Mouse (Mus musculus) layer of hippocampus, adult 9-11 months (tissue): ENCODE data around the gene Cyp4f14.

Experiments
- DNase-seq: peaks from one replicate; pipeline ENCODE4 v3.0.0; 2022

The Cyp4f14 gene

DNA sequence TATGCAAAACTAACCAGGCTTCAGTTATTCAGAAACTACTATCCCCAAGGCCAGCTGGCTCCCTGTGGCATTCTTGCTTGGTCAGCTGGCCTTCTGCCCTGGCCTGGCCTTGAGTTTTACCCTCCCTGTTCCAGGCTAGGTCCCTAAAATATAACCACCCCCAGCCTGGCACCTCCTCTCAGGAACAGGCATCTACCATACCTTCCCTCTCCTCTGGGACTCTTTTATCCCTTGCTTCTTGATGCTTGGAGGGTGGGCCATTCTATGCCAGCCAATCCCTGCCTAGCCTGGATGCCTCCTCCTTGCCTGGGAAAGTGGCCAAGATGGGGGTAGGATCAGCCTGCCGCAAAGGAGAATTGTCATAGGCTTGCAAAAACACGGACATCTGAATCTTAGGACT is at the start of gene Cyp4f14:
Cyp4f14 (minus strand) TSS at position 212 of the 400 bp plus-strand sequence.
- peak; percentile 15 for DNase-seq

DNA sequence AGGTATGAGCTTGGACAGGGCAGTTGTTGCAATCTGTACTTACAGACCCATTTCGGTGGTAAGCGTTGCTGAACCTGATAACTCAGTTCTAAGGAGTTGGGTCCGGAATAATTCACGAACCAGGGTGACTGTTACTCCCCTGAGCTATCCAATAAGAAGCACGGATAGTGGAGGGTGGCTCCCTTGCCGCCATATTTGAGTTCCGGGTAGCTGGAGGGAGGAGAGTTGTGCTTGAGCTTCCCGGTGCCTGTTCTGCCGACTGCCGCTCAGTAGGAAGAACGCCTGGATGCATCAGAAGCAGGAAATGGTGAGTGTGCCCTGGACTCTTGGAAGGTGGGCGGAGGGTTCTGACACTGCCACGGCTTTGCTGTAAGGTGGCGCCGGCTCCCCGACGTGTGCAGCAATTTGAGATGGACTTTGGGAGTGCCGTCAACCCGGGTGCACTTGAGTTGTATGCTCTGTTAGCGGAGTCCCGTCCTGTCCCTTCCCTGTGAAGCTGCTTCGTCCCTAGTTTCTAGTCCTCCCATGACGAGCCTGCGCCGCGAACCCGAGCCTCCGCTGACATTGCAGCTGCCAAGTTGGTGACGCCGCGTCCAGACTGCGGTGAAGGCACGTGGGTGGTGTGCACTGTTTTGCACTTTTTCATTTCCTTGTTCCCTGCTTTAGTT is 48.6 kb upstream of the Cyp4f14 start, which contains the start of gene Zfp472:
Zfp472 (plus strand) TSS at position 192 of the 668 bp plus-strand sequence.
- peak; percentile 93 for DNase-seq

DNA sequence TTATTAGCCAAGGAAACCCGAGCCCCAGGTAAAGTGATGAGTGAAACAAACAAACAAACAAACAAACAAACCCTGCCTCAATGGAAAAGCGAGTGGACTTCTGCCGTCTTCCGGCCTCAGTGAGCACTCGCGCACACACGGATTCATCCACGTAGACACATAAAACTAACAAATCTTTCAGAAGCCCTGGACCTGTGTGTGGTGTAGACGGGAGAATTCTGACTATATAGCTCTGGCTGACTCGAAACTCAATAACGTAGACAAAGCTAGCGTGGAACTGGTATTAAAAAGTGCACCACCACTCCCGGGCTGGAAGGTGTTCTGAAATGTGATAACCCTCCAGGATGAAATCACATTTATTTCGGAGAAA is 48.1 kb upstream of the Cyp4f14 start:
- DNase-seq = no peak

DNA sequence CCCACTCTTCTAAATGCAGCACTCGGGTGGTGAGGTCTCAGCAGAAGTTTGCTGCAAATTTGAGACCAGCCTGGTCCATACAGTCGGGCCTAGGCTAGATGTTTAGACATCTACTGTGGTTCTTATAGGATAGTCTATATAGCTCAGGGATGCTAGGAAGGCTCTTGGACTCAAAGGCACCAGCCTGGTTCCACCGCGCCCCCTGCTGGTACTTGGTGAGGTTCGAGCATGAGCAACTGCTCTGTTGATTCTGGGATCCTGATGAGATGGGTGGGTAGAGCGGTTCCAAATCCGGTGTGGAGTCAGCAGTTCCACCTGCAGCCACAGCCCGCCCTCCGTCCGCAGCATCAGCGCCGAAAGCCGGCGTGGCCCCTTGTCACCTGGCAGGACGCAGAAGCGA is 34.3 kb upstream of the Cyp4f14 start:
- peak; percentile 79 for DNase-seq

DNA sequence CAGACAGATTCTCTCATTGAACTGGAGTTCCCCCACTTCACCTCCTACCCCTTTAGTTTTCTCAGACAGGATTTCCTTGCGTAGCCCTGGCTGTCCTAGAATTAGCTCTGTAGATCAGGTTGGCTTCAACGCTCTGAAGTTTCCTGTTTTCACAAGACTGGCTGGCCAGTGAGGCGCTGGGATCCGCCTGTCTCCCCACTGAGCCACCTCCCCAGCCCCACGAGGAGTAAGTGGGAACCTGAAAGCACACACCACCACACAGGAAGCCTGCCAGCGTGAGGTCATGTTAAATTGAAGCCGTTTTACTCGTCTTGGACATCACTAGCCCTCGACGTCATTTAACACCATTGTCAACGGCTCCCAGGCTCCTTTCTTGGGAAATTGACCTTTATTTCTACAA is 33.9 kb upstream of the Cyp4f14 start:
- no peak for DNase-seq

DNA sequence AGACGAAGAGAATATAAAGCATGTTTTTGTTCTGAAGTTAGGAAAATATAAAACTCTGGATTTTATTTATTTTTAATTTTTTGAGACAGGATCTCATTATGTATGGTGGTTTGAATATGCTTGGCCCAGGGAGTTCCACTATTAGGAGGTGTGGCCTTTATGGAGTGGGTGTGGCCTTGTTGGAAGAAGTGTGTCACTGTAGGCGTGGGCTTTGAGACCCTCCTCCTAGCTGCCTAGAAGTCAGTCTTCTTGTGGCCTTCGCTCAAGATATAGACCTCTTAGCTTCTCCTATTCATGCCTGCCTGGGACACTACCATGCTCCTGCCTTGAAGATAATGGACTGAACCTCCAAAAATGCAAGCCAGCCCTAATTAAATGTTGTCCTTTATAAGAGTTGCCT is 33.0 kb upstream of the Cyp4f14 start:
- no peak for DNase-seq

DNA sequence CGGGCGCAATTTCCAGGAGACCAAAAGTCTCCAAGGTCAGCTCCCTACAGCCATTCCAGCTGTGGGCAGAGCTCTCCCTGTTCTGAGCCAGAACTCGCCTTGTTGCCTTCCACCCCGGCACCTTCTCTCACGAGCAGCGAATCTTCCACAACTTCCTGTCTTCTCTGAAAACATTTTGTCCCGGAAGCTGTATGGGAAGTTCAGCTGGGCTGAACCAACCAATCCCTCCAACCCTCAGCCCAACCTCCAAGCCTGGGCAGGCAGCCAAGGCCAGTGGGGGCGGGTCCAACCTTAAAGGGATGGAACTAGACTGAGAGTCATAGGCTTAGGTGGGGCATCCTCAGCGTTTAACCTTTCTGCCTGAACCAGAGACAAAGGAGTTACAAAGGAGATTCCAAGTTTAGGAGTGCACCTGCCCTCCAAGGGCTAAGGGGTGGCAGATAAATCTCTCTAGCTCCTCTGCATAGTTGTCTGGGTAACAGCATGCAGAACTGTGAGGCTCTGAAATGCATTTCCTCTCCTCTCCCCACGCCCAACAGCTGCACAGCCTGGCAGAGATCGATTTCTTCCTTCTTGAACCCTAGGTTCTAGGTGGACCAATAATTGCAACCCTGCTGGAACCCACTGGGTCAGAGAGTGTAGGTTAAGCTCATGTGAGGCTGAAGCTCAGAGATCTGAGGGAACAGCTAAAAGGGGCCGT is 30.2 kb upstream of the Cyp4f14 start, which contains the start of gene Cyp4f13:
Cyp4f13 (minus strand) TSS at position 188 of the 700 bp plus-strand sequence.
- DNase-seq = peak; percentile 92

DNA sequence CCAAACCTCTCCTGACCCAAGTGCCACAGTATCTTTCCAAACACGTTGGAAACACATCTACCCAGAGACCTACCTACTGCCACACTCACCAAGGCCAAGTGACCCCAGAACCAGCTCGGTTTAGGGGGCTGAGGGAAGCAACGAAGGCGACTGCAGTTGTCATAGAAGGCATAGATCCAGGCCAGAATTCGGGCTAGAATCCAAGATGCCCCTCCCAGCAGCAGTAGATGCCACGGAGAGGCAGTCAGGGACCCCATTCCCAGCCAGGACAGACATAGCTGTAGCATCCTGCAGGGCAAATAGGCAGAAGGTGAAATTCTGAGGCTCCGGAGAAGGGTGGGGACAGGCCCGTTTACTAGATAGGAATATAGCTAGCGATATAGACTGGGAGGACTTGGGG is 29.6 kb upstream of the Cyp4f14 start:
- DNase-seq = no peak

DNA sequence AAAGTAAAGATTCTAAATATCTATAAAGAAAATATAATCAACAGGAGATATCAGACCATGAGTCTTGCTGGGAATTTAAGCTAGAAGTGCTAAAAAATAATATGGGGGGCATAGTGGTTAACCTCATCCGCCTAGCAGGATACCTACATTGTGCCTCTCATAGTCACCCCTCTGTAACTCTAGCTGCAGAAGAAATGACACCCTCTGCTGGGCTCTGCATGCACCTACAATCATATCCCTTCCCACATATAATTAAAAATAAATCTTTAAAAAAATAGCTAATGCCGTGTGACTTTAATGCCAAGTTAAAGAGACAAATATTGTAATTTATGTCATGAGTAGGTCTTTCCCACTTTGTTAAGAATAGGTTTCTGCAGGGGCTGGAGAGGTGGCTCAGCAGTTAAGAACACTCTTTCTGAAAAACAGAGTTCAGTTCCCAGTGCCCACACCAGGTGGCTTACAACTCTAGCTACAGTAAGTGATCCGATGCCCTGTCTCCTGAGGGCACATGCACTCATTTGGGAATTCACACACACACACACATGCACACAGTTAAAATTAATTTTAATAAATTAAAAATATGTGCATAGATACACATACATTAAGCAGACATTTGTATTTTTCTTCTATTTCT is 27.4 kb upstream of the Cyp4f14 start:
- DNase-seq = no peak

DNA sequence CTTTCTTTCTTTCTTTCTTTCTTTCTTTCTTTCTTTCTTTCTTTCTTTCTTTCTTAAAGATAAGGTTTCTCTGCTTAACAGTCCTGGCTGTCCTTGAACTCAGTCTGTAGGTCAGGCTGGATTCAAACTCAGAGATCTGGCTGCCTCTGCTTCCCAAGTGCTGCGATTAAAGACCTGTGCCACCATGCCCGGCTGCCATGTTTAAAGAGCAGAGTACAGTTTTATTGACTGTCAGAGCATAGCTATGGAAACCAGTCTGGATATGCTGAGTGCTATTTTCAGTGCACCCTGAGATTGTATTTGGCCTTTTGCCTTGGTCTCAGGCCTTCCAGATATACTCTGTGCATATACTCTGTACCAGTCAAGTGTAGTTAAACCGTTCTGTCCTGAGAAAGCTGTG is 26.5 kb upstream of the Cyp4f14 start:
- DNase-seq = no peak

DNA sequence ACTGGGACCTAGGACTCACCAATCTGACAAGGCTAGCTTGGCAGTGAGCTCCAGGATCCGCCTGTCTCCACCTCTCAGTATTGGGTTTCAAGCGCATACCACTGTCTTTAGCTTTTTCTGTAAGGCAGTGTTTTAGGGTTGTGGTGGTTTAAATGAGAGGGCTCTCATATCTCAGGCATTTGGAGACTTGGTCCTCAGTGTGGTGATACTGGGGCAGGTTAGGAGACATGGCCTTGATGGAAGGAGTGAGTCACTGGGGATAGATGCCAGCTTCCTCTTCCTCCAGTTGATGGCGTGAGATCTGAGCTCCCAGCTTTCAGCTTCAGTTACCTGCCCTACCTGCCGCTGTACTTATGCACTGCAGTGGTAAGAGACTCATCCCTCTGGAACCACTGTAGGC is 22.7 kb upstream of the Cyp4f14 start:
- no peak for DNase-seq

DNA sequence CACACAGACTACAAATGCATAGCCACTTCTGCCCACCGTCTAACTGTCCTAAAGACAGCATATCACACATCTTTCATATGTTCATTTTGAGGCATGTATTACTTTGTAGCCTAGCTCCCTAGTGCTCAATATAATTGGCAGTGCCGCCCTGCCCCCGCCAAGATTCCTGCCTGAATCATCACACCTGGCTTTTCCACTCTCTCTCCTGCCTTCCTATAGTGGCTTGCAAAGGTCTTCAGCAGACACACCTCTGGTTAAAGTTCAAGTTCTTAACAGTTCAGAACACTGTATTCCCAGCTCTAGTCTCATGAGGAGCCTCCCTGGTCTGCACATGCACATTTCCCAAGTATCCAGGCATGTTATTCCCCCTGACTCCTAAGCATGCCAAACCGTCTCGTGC is 10.7 kb upstream of the Cyp4f14 start:
- DNase-seq = no peak

DNA sequence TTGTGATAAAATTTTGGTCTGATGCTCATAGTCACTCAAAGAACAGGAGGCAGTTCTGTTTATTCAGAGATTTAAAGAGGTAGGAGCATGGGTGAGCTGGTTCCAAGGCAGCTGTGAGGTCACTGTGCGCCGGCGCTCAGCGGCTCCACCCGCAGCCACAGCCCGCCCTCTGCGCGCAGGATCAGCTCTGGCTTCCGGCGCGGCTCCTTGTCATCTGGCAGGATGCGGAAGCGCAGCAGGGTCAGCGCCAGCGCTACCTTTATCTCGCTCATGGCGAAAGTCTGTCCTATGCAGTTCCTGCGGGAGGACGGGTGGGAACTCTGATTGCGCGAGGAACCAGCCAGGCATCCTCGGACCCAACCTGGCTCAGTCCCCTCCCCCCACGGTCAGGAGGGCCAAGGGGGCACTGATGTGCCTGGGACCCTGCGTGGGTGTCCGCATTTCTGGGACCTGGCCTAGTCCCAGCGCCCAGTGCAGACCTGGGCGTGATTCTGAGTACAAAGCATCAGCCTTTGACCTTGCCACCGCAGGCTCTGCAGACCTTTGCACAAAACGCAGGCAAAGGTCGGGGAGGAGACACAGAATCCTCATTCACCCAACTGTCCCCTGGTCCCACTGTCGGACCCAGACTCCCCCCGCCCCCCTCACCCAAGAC is 7.6 kb upstream of the Cyp4f14 start:
- DNase-seq = peak; percentile 75

DNA sequence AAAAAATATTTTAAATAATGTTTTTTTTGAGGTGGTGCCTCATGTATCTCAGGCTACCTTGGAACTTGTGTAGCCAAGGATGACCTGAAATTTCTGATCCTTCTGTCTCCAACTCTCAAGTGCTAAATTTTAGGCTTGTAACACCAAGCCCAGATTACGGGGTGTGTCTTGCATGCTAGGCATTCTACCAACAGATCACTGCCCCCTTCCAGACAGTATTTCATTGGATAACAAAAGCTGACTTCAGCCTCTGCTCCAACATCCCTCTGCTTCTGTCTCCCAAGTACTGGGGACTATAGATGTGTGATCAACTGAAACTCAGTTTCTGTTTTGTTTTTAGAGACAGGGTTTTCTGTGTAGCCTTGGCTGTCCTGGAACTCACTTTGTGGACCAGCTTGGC is 6.5 kb upstream of the Cyp4f14 start:
- no peak for DNase-seq

DNA sequence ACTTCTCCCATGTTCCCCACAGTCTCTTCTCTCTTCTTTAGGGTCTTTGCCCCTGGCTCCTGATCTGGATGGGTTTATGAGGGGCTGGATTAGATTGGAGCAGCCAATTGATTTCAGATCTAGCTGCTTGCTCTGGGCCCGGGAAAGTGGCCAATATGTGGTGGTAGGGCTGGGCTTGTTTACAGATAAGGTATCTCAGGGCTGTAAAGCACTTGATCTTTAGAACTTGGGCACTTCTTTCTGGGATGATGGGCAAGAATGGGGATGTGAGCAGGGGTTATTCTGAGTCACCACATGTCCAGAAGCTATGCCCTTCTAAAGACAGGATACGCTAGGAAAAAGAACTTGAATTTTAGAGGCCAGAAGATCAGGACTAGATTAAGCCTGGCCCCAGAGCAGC is 2.0 kb upstream of the Cyp4f14 start:
- no peak for DNase-seq

DNA sequence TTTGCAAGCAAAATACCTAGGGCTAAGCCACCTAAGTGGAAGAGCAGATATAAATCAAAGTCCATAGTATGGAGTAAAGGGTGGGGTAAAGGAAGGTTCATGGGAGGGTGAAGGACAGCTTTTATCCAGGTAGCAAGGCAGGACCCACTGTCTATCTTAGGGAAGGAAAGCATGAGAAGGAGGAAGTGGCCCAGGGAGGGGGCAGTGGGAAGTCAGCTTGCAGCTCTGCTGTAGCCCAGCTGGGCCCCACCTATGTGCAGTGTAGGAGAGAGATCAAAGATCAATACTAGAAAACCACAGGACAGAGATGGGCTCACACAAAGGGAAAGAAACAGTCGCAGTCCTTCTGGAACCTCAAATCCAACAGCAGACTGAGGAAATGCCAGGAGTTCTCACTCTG is 1.1 kb downstream of the Cyp4f14 start:
- DNase-seq = no peak

DNA sequence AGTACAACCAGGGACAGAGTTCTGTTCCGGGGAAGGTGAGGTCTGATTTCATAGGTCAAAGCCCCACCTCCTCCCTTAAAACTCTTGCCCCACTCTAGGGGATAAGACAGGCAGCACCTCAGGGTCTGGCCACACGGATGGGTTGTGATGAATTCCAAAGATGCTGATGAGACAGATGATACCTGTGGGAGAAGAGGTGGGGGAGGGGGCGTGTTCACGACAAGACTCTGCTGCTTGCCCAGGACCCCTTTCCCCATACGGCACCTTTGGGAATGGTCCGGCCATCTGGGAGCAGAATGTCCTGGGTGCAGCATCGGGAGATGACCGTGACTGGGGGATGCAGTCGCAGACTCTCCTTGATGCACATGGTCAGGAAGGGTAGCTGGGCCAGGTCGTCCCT is 11.0 kb downstream of the Cyp4f14 start:
- DNase-seq = no peak

DNA sequence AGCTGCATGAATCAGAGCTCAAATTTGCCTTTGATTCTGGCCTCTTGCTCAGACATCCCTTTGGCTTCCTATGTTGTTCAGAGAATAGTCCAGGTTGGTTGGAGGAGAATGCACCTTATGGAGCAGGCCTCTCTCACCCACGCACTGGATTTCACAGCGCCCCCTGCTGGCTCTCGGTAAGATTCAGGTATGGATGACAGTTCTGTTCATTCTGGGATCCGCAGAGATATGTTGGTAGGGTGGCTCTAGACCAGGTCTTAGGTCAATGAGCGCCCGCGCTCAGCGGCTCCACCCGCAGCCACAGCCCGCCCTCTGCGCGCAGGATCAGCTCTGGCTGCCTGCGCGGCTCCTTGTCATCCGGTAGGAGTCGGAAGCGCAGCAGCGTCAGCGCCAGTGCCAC is 11.9 kb downstream of the Cyp4f14 start:
- peak; percentile 21 for DNase-seq

DNA sequence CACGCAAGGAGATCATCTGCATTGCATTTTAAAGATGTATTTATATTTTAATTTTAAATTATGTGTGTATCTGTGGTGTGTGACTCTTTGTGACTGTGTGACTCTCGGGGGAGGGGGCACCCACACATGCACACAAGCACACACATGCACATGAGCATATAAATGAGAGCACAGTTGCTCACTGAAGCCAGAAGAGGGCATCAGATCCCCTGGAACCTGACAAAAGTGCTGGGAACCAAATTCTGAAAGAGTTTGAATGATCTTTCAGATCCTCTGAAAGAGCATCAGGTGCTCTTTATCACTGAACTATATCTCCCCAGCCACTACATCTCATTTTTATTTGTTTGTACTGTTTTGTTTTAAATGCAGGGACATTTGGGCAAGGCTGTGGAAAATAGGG is 12.7 kb downstream of the Cyp4f14 start:
- DNase-seq = no peak

DNA sequence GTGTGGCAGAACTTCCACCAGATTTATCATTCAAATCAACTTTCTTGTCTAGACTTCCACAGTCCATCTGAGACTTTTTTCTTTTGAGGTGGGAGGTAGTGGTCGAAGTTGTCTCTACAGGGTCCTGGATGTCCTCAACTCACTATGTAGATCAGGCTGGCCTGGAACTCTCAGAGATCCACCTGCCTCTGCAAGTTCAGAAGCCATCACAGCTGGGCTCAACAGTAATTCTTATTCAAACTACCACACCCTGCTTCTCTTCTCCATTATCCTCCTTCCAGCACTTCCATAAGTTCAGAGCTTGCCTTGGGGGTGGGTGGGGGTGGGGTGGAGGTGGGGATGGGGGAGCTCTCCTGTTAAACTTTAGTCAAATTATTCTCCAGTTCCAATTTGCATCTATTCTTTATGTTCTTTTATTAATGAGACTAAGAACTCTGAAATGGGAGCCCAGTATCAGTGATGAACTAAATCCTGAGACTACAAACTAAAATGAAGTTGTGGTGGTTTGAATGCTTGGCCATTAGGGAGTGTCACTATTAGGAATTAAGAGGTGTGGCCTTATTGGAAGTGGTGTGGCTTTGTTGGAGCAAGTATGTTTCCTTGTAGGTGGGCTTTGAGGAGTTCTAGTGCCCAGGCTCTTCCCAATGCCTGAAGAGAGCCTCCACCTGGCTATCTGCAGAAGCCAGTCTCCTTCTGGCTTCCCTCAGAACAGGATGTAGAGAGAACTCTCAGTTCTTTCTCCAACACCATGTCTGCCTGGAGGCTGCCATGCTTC is 15.2 kb downstream of the Cyp4f14 start:
- DNase-seq = no peak

DNA sequence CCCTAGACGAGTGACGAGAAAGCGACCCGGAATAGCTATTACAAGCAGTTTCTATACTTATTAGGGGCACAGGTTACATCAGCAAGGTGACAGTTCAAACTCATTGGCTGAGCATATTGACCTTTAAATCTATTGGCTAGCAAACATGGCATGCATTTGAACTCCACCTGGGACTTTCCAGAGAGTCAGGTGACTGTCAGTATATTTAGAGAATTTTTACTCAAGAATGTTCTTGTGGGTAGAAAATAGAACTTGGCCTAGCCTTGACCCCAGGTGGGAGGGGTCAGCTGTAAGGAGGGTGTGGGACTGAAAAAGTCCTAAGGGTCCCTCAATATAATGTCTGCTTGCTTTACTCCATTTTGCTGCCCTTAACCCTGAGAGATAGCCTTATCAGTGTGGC is 21.7 kb downstream of the Cyp4f14 start:
- no peak for DNase-seq

DNA sequence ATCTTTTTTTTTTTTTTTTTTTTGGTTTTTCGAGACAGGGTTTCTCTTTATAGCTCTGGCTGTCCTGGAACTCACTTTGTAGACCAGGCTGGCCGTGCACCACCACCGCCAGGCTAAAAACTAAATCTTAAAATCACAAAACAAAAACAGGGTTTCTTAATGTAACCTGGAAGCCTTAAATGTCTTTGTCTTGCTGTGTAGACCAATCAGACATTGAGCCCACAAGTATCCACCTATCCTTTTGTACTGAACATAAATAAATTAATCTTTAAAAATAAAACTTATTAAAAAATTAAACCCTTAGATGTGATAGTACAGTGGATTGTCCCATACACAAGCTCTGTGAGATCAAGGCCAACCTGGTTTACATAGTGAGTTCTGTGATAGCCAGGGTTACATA is 23.2 kb downstream of the Cyp4f14 start:
- DNase-seq = no peak
